Mouse (Mus musculus): ENCODE results near the gene Nop2. TPM values are rescaled to one million over a fixed set of nuclear protein-coding genes. Genes with fewer than 3 reads are reported as not detected.

Gene Nop2
- total RNA-seq, 2 experiments from 2014 or later = 6.7 to 11.8 TPM

DNA sequence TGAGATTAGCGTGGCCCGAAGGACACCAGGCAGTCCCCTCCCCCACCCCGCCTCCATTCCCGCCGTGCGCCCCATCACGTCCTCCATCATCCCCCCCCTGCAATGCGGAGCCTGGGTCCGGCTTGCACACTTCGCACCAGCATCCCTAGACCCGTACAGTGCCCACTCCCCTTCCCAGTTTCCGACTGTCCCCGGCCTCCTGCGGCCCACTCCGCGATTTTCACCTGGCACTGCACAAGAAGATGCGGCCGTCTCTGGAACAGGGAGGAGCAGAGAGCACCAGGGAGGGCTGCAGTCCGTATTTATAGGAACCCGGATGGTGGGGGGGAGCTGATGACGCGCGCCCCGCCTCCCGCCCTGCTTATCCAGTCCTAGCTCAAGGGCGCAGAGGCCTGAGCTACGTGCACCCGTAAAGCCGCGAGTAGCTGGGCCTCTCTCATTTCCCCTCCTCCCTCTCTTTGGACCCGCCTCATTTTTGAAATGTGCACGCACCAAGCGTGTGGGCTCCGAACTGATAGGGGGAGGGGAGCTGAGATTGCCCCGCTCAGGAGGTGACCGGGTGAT, 33.7 kb downstream of the Nop2 start:
- ATAC-seq (replicated peaks; ENCODE audit: low FRiP score, poor library complexity, severe bottlenecking) = peak; percentile 79

DNA sequence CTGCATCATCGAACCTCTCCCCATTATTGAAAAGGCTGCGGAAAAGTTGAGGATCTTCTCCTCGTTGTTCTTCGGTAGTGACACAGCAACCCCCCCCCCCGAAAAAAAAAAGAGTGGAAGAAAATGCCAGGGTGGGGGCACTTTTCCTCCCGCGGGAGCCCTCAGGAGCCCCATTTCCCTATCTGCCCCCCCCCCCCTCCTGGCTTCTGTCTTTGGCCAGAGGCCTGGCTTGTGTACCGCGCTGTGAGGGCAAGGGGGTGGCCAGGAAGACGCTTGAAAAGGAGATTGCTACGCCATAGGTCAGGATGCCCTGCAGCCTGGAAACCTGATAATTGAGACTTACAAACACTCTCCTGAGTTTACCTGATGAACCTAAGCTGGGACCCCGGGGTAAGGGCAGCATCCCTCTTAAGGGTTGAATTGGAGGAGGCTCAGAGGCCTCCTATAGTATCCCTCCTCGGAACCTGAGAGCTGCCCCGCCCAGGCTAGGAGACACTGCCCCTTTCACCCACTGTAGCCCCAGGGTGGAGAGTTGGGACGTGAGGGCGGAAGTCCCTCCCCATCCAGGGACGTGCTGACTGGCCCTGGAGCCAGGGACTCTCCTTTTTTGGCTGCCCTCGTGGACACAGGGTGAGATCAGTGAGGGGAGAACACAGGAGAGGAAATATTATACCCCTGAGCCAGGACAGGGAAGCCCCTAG, 34.5 kb downstream of the Nop2 start, which contains the start of gene Gapdh:
Gene Gapdh (minus strand): TSS at position 417 of the 701 bp plus-strand sequence.
- ATAC-seq (replicated peaks; ENCODE audit: low FRiP score, poor library complexity, severe bottlenecking) = no peak

DNA sequence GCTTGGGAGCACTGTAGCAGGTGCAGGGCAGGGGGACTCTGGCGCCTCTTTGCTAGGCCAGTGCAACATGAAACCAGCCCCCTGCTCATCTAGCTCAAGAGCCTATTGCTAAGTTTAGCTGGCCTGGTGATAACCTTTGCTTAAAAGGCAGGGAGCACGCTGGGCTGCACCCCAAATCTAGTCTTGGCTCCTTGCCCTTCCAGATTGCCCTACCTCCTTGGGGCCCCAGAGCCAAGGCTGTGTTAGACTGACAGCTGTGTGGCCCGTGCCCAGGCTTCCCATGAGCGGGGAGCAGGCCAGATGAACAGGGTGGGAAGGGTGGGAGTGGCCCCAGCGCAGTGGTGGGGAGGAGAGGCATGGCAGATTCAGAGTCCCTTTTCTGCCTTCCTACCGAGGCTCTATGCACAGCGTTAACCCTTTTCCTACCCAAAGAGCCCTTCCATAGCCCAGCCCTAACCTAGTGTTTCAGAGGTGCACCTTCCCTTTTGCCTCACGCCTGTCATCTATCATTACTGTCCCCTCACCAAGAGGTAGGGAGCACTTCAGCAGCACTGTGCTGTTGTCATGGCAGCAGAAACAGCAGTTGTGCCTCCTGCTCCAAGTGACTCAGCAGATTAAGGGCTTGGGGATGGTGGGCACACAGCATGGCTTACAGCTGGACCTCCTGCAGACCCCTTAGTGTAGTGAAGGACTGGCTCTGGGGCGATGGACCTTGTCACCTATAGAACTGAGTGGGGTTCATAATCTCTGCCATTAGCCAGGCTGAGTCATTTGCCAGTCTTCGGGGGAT, 35.3 kb downstream of the Nop2 start:
- ATAC-seq (replicated peaks; ENCODE audit: low FRiP score, poor library complexity, severe bottlenecking) = no peak

DNA sequence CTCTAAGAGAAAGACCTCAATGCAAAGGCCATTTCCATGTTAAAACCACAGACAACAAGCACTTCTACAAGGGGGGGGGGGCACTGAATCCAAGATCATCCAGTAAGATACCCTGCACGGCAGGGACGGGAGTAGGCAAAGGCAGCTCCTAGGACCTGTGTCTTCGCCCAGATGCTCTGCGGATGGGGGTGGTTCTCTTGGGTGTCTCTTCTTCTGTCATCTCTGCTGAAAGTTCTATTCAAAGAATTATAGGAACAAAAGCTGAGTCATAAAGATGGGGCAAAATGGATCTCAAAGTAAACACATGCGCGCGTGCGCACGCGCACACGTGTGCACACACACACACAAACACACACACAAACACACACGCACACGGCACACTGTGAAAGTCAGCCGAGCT, 36.4 kb downstream of the Nop2 start:
- no peak for ATAC-seq (replicated peaks; ENCODE audit: low FRiP score, poor library complexity, severe bottlenecking)

DNA sequence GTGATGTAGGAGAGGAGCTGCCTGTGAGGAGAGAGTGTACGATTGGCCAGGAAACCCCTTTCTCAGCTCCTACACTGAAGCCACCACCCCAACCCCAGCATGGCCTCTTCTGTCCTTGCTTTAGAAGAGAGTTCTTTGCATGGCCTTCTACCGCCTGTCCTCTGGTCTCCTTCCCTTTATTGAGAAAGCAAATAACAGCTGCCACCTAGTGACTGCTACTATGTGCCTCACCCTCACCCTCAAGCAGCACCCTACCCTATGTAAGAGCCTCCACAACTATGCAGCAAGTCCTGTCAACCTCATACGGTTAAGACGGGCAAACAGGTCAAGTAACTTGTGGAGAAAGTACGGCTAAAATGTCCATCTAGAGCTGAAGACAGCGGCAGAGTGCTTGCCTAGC, 38.5 kb downstream of the Nop2 start:
- ATAC-seq (replicated peaks; ENCODE audit: low FRiP score, poor library complexity, severe bottlenecking) = no peak

DNA sequence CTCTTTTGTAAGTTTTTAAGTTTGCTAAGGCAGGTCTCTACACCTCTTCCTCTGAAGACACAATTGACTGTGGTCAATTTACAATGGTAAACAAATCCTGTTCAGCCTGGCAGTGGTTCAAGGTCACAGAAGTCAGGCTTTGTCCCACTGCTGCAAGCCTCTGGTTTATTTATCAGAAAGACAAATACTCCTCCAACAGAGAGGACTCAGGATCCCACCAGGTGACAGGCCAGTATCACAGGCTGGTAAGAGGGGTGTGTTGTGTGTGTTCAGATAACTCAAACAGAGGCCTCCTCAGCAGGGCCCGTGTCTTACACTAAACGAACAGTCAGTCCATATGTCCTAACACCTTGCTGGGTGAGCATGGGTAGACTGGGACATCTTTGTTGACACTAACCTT, 40.8 kb downstream of the Nop2 start:
- ATAC-seq (replicated peaks; ENCODE audit: low FRiP score, poor library complexity, severe bottlenecking) = no peak

DNA sequence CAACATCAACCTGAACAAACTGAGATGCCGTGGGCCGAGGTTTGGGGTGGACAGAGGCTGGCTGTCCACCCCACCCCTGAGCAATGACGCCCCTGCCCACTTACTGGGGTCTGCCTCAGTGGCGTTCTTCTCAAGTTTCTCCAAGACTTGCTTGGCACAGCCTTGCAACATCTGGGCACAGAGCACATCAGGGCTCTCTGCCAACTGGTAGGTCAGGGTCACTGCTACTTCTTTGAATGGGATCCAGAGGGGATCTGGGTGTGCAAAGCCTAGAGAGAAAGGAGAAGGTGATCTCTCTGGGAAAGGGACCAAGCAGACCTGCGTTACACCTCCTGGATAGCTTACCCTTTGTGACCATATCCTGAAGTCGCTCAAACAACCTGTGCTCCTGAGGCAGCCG, 41.5 kb downstream of the Nop2 start:
- ATAC-seq (replicated peaks; ENCODE audit: low FRiP score, poor library complexity, severe bottlenecking) = no peak

DNA sequence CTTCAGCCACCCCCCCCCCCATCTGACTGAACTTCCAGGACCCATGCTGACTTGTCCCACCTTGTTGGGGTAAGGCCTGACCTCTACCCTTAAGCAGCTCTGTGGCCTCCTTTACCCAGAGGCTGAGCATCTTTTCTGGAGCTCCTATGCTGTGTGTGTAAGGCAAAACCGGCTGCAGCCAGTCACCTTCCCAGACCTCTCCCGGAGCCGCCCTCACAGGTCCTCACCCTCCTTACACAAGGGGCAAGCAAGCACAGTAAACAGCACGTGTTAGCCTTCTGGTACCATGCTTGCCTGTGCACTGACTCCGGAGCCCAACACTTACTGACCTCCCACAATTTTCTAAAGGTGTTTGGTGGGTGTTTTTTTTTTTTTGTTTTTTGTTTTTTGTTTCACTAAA, 43.8 kb downstream of the Nop2 start:
- no peak for ATAC-seq (replicated peaks; ENCODE audit: low FRiP score, poor library complexity, severe bottlenecking)

DNA sequence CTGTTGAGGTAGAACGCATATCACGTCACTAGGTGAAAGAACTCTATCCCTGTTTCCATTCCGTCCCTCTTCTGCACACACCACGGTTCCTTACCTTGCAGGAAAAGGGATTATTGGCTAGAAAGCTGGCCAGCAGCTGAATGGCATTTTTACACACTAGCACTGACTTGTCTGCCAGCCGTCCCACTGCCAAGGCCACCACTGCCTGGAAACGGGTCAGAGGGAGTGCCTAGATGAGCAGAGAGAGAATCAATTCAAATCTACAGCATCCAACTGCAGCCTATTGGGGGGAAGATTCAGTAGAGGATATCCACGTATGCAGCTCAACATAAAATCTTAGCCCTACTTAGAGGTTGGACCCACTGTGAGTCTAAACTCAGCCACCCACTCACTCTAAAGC, 47.9 kb downstream of the Nop2 start:
- ATAC-seq (replicated peaks; ENCODE audit: low FRiP score, poor library complexity, severe bottlenecking) = no peak

DNA sequence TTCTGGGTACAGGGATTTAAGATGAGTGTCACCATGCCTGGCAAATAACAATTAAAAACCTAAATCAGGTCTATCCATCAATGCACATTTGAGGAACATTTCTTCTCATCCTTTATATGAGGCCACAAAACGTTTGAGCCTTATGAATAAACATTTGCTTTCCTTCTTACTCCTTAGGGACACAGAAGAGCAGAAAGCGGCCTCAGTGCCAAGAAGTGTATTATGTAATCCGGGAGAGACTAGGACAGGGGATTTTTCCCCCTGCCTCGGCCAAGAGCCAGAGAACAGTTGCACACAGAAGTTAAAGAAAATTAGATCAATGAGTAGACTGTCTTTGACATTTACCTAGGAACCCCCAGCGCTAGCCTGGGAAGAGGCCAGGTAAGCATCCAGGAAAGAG, 50.4 kb downstream of the Nop2 start:
- no peak for ATAC-seq (replicated peaks; ENCODE audit: low FRiP score, poor library complexity, severe bottlenecking)

DNA sequence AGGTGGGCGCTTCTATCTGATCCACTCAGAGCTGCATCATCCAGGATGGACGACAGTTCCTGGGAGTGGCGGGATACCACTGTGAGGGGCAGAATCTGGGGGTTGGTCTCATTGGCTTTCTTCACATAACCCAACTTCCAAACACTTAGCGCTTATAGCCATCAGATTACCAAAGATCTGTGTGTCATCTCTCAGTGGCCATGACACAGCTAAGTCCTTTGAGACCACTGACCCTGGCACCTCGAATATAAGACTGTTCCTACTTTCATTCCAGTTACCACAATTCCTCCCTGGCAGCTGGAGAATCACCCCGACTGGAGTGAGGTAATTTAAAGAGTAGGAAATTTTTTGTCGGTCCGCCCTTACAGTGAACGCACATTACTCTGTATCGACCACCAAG, 54.5 kb downstream of the Nop2 start:
- ATAC-seq (replicated peaks; ENCODE audit: low FRiP score, poor library complexity, severe bottlenecking) = no peak

DNA sequence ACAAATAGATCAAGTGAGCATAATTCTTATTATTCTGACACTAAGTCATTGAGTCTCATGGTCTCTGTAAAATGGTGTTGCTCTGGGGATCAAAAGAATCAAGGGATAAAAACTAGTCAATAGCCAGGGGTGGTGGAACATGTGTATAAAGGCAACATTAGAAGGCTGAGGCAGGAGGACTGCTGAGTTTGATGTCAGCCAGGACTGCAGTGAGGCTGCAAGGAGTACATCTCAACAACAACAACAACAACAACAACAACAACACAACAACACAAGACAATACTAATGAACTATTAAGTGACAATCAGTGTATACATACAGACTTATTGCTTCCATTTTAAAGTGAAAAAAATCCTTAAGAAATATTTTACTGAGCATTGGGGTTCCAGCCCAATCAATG, 59.1 kb downstream of the Nop2 start:
- no peak for ATAC-seq (replicated peaks; ENCODE audit: low FRiP score, poor library complexity, severe bottlenecking)

DNA sequence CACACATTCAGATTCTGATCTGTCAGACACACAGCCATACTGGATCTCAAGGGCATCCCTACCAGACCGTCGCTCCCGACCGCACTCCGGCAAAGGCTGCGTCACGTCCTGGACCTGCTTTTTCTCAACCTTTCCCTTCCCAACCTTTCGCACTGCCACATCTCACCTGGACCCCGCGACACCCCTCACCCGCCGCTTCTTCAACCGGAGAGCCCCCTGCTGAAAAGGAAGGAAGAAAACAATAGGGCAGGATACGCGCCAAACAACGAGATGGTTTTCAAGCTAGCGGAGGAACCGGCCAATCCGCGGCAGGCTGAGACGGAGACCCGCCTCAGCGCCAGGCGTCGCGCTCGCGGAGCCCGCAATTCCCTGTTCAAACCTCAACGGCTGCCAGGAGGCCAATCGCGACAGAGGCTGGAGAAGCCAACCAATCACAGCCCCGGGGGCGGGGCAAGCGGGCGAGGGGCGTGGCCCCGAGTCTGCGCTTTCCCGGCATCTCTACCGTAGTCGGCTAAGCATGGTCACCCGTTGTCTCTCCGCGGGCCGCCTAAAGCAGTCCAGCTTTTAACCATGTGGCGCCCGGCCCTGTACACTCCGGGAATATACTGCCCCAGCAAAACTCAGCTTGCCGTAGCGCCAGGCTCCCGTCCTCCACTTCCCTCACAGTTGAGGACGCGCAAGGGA, 59.8 kb downstream of the Nop2 start, which contains the start of the genes Ncapd2 and Mrpl51:
Gene Ncapd2 (minus strand): TSS at position 370 of the 684 bp plus-strand sequence.
Gene Mrpl51 (plus strand): TSS at position 470 of the 684 bp plus-strand sequence.
- ATAC-seq (replicated peaks; ENCODE audit: low FRiP score, poor library complexity, severe bottlenecking) = peak; percentile 90

DNA sequence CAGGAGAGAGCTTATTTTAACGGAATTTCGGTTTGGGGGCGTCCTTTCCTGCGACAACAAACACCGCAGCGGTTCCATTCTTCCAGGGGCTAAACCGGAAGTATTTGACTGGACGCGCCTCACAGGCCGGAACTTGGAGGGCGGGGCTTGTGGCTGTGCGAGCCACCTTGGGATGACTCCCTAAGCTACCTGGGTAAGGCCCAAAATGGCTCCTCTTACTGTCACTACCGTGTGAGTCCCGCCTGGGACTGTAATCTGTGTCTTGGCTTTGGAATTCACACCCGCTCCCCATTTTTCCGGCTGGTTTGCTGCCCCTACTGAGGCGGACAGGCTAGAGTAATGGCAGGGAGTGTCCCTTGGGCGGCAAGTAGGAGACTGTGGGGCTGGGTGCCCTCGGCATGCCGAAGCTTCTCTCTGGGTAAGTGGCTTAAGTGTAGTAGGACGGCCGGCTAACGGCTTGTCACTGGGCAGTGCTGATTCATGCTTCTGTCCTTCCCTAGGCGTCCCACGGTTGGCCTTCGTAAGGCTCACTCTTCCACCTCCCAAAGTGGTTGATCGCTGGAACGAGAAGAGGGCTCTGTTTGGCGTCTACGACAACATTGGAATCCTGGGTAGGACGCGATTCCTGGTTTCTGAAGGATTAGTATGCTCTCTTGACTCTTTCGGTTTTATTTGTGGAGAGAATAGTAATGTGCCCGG, 60.5 kb downstream of the Nop2 start:
- peak; percentile 84 for ATAC-seq (replicated peaks; ENCODE audit: low FRiP score, poor library complexity, severe bottlenecking)

DNA sequence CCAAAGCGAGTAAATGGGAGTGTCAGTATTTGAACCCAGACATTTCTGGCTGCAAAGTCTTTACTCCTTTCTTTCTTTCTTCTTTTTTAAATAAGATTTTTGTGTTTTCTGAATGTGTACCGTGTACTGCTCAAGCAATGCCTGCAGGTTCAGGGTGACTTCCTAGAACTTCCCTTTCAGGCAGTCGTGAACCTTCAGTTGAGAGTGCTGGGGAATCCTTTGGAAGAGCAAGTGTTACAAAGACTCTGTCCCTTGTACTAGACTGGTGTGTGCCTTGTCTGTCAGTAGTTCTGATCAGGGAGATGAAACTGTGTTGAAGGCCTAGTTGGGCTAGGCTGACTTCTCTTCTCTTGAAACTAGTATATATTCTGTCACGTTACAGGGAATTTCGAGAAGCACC, 61.1 kb downstream of the Nop2 start:
- no peak for ATAC-seq (replicated peaks; ENCODE audit: low FRiP score, poor library complexity, severe bottlenecking)

DNA sequence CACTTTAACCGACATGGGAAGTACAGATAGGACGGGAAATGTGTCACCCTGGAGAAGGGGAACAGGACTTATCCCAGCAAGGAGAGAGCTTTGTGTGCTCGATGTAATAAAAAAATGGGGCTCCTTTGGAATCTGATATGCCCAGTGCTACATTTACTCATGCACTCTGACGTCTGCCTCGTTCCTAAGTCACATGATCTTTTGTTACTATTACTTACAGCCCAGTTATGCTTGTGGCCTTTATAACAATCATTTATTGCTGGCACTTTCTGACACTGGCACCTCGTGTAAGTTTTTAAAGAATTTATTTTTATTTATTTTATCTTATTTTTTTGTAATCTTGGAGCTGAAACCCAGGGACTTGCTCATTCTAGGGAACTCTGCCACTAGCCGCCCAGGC, 61.7 kb downstream of the Nop2 start:
- no peak for ATAC-seq (replicated peaks; ENCODE audit: low FRiP score, poor library complexity, severe bottlenecking)
